Mouse (Mus musculus) lung, postnatal 36 days (tissue): Measurements from ENCODE around the gene Foxp1.

ENCODE experiments used
- DNase-seq: peaks from one replicate; pipeline ENCODE4 v3.0.0; 2022; ENCODE audit warnings: mixed read lengths

Foxp1 gene

DNA sequence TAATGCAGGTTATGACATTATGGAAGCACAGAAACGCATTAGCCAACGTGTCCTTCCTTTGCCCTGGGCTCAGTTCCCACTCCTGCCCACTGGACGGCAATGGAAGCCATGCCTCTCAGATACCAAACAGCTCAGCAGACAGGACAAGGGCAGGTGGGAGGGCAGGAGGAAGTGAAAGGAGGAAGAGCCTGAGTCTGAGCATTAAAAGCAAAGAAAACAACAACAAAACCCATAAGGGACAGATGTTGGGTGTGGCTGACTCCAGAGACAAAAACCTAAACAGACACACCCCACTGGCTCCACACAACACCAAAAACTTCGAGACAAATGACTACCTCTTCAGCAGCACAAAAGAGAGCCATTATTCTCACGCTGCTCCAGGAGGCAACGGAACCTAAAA lies 515.0 kb downstream of the Foxp1 start:
- DNase-seq: peak; percentile 65

GRCm38 (mm10) chr6:99004255-99004997 lies 518.1 kb downstream of the Foxp1 start:
- DNase-seq: no peak

DNA sequence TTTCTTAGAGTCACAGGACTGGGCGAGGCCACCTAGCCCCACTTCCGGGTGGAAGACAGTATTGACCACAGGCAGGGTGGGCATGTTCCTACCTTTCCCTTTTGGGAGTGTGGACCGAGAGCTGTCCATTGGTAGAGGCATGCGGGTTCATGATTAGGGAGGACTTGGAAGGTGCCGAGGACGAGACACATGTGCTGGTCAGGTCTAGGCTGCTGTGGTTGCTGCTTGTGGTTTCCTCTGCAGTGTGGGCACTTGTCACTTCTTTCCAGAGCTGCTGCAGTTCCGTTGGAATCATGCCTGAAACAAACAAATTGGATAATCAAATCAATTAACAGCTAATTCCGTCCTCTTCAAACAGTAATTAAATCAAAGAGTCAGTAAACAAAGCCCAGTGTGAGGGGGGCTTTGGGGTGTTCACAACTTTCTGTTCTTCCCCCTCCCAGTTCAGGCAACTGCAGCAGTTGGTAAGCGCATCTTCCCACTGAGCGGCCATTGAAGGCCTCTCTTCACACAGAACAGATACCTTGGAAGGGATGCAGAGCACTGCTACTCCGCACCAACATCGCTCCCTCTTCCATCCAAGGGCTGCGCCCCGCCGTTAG lies 519.3 kb downstream of the Foxp1 start:
- no peak for DNase-seq

GRCm38 (mm10) chr6:99001637-99002036 lies 520.9 kb downstream of the Foxp1 start:
- DNase-seq: peak; percentile 53

GRCm38 (mm10) chr6:98998971-98999932 lies 523.3 kb downstream of the Foxp1 start:
- peak; percentile 55 for DNase-seq

GRCm38 (mm10) chr6:98997742-98998141 lies 524.8 kb downstream of the Foxp1 start:
- DNase-seq: peak; percentile 55

GRCm38 (mm10) chr6:98996822-98997221 lies 525.7 kb downstream of the Foxp1 start:
- no peak for DNase-seq

DNA sequence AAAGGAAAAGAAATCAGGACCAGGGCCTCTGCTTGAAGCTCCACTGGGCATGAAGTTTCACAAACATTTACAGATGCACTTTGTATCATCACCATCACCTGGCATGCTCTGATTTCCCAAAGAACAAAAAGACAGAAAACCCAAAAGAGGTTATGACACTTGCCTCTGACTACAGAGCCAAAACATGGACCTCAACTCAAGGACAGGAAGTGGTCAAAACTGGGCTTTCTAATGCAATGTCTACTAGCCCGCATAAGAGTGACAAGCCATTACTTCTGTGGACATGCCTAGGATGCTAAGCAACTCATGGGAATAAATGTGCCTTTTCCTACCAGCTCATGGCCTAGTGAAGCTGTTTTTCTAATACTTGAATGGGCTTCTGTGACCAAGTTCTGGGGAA lies 526.2 kb downstream of the Foxp1 start:
- no peak for DNase-seq

- no peak for DNase-seq
Measured at GRCm38 (mm10) chr6:98995681-98996080, 526.8 kb downstream of the Foxp1 start.

DNA sequence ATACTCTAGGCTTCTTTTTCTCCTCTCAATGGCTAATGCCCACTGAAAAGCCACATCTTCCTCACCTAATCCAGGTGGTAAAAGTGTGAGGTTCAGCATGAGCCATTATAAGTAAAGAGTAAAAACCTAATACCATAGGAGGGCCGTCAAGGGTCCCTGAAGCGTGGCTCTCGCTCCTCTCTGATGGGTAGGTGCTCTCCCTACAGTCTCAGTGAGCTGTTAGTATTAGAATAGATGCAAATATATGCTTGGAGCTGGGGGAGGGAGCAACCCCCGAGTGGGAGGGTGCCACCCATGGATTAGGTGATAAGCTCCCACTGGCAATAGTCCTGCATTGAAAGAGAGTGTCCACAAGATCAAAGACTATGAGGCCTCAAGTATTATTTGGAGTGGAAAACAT lies 527.6 kb downstream of the Foxp1 start:
- DNase-seq: no peak

GRCm38 (mm10) chr6:98994104-98994787 lies 528.3 kb downstream of the Foxp1 start:
- peak; percentile 47 for DNase-seq

- peak; percentile 65 for DNase-seq
Measured at GRCm38 (mm10) chr6:98993231-98993630, 529.3 kb downstream of the Foxp1 start.

- DNase-seq: no peak
Measured at GRCm38 (mm10) chr6:98992772-98993147, 529.8 kb downstream of the Foxp1 start.

- peak; percentile 47 for DNase-seq
Measured at GRCm38 (mm10) chr6:98991900-98992771, 530.4 kb downstream of the Foxp1 start.

DNA sequence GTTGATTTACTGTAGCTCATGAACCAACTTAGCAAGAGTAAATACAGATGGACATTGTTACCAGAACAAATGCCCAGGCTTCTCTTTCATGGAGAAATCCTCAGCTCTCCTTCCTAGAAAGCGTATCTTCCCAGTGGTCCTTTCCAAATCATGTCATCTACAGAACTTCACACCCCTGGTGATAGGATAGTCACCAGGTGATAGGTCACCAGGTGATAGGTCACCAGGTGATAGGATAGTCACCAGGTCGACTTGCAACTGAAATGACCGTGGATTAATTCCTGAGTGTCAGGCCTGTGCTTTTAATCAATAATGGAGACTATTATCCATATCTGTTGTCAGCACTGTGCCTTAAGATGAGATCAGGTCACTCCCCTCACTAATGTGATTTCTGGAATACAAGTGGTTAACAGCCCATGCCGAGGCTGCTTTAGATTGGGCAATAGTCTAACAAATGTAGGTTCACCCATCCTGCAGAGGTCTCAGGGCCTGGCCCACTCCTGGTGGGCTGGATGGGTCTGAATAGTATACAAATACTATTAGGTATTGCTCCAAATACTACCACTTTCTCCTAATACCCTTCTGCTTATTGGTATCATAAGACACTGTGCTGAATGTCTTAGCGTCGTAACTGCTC lies 534.9 kb downstream of the Foxp1 start:
- DNase-seq: no peak

DNA sequence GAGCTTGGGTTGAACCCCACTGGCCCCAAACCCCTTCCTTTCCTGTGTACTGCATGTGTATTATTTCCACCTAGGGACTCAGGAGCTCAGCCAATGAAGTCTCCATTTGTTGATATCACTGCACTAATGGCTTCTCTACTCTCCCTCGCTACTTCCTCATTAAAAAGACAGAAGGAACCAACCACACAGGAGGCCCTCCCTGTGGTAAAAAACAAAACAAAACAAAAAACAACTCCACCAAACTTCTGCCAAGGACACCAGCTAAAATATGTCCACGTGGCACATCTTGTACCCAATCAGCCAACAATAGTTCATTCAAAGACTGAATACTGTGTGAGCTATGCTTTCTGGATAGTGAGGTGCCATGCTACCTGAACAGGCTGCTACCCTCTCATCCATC lies 537.1 kb downstream of the Foxp1 start:
- DNase-seq: no peak

DNA sequence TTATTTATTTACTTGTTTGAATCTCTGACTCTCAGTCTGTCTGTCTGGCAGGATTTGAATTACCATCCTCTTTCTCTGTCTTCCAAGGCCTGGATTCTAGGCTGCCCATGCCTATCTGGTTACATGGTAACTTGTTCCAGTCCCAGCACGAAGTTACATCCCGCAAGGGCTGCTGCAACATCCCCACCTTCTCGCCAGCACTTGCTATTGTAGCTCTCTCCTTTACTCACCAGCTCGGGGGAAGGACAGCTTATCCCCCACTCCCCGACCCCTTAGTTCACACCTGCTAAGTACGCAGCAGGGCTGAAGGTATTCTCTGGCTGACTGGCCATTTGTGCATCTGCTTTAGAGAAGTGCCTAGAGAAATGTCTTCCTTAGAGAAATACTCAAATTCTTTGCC lies 537.9 kb downstream of the Foxp1 start:
- DNase-seq: no peak

- no peak for DNase-seq
Measured at GRCm38 (mm10) chr6:98984026-98984425, 538.5 kb downstream of the Foxp1 start.

DNA sequence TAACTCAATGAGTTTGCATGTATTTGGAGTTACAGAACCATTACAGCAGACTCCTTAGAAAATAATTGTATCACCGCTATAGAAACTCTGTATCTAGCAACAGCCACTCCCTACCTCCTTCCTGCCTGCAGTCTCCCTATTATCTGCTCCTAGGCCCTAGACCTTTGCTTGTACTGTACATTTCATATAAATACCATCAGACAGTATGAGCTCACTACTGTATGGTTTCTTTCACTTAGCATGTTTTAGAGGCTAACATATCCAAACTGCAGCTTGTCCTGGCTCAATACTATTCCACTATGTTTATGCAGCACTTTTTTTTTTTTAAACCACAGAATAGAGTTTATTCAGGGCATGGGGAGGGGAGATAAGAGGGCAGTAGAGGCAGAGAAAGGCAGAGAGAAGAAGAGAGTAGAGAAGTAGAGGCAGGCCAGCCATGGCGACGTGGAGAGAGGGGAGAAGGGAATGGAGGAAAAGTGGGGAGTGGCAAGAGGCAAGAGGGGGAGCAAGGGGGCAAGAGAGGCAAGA lies 539.1 kb downstream of the Foxp1 start:
- DNase-seq: no peak

GRCm38 (mm10) chr6:98981265-98981664 lies 541.3 kb downstream of the Foxp1 start:
- DNase-seq: no peak

DNA sequence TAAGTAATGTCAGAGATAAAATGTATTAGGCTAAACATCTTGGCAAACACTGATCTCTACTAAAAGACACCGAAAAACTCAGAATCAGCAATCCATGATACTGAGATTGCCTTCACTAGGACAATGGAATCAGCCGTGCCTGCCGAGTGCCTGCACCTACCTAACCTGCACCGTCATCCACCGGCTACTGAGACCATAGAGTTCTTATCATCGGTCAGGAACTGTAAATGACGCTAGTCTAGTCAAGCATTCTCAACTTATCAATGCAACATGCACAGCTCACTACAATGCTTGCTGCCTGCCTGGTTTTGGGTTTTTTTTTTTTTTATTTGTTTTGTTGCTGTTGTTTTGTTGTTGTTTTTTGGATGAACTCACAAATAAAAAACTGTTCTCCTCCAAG lies 542.1 kb downstream of the Foxp1 start:
- DNase-seq: no peak
